Mouse (Mus musculus): Measurements from ENCODE around the gene Rab3ip. TPM values are rescaled to one million over a fixed set of nuclear protein-coding genes. Genes with fewer than 3 reads are reported as not detected.

Gene Rab3ip
- polyA plus RNA-seq, 1 experiment from 2014 or later = 36.0 TPM

Other genes starting within 250 kb of the Rab3ip start
- gene Myrfl, start 53.9 kb downstream of the Rab3ip start, polyA plus RNA-seq (2015; fragmentation: Nextera tagmentation; extraction: Ambion mirVana) = 0.12 and 0.24 TPM in 2 replicates
- gene Gm10271, start 21.8 kb upstream of the Rab3ip start, polyA plus RNA-seq (2015; fragmentation: Nextera tagmentation; extraction: Ambion mirVana) = not detected in 2 replicates
- 2.2 and 2.8 TPM in 2 replicates for gene Best3, start 35.5 kb upstream of the Rab3ip start, polyA plus RNA-seq (2015; fragmentation: Nextera tagmentation; extraction: Ambion mirVana)
- gene Lrrc10, start 94.6 kb upstream of the Rab3ip start, polyA plus RNA-seq (2015; fragmentation: Nextera tagmentation; extraction: Ambion mirVana) = 0.11 TPM in 1 of 2 replicates, not detected in the other
- 231 and 233 TPM in 2 replicates for gene Cct2, start 113.0 kb upstream of the Rab3ip start, polyA plus RNA-seq (2015; fragmentation: Nextera tagmentation; extraction: Ambion mirVana)
- 21.7 and 22.2 TPM in 2 replicates for gene Frs2, start 197.8 kb upstream of the Rab3ip start, polyA plus RNA-seq (2015; fragmentation: Nextera tagmentation; extraction: Ambion mirVana)